In the genomic region with DNA sequence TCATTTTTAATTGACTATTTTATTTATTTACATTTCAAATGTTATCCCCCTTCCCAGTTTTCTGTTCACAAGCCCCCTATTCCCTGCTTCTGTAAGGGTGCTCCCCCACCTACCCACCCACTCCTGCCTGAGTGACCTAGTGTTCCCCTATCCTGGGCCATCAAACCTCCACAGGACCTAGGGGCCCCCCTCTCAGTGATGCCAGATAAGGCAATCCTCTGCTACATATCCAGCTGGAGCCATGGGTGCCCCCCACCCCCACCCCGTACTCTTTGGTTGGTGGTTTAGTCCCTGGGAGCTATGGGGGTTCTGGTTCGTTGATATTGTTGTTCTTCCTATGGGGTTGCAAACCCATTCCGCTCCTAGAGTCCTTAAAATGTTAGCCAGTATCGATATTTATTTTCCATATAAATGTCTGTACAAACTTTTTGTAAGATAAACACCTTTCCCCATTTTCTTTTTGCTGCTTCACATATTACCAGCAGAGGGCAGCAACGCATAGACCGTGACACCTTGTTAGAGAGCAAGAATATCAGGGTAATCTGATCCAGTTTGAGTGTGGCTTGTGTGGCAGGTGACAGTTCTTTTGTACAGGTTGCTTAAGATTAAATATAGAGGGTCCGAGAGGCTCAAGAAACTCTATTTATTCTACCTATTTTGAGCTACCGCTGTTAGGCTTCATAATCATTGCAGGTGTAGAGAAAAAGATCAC, we compare ENCODE assay signal across 8 mouse cellular contexts.
DNase-seq lines count a peak whose midpoint lies in the region; ATAC-seq and TF ChIP-seq lines count a peak whose summit lies in the region.

No protein-coding gene starts in this region.

- no peak for TF ChIP-seq CTCF in thymus, adult 2 months (IDR thresholded peaks at IDR 0.05; ENCODE audit: borderline replicate concordance, control insufficient read depth, extremely low read depth, insufficient read depth, low read length, poor library complexity)

- H3K4me3 ChIP-seq in heart, embryonic 10.5 days = no peak overlapping the region
- H3K4me3 ChIP-seq in embryonic facial prominence, embryonic 11.5 days (ENCODE audit: low read depth, low read length) = no peak overlapping the region
- no peak overlapping the region for H3K4me3 ChIP-seq in kidney, embryonic 14.5 days (ENCODE audit: low read length)
- H3K4me3 ChIP-seq in limb, embryonic 11.5 days (ENCODE audit: low read depth, low read length) = no peak overlapping the region
- no peak overlapping the region for H3K4me3 ChIP-seq in thymus, adult 2 months (ENCODE audit: control insufficient read depth, insufficient read depth, low read length)

- no peaks in the 10 kb centered on the region for H3K9me3 ChIP-seq in heart, embryonic 10.5 days
- H3K9me3 ChIP-seq in embryonic facial prominence, embryonic 11.5 days (replicated peaks; ENCODE audit: control insufficient read depth, low read length) = no peaks in the 10 kb centered on the region
- H3K9me3 ChIP-seq in kidney, embryonic 14.5 days (ENCODE audit: control insufficient read depth, low read length) = no peaks in the 10 kb centered on the region
- no peaks in the 10 kb centered on the region for H3K9me3 ChIP-seq in limb, embryonic 11.5 days (ENCODE audit: control insufficient read depth, low read length)

- 34% methylated on average over 8 of the region's 8 CpGs for WGBS in heart, embryonic 10.5 days
- 31% methylated on average over 8 of the region's 8 CpGs for WGBS in embryonic facial prominence, embryonic 11.5 days
- 28% methylated on average over 8 of the region's 8 CpGs for WGBS in kidney, embryonic 14.5 days
- WGBS in limb, embryonic 11.5 days = 30% methylated on average over 8 of the region's 8 CpGs
- 33% methylated on average over 8 of the region's 8 CpGs for WGBS in thymus, adult 2 months

- TF ChIP-seq POLR2A in thymus, adult 2 months (IDR thresholded peaks at IDR 0.05; ENCODE audit: control insufficient read depth, extremely low read depth, insufficient read depth, low read length, poor library complexity) = no peak

- H3K9ac ChIP-seq in embryonic facial prominence, embryonic 11.5 days (replicated peaks; ENCODE audit: low read length) = no peak overlapping the region
- H3K9ac ChIP-seq in kidney, embryonic 14.5 days (ENCODE audit: low read depth, low read length) = no peak overlapping the region
- no peak overlapping the region for H3K9ac ChIP-seq in limb, embryonic 11.5 days (ENCODE audit: low read length)

- peak; percentile 32 for DNase-seq in heart, postnatal 4 days
- DNase-seq in heart, embryonic 10.5 days (ENCODE audit: low spot score) = no peak
- peak; percentile 22 for DNase-seq in adrenal gland, postnatal 14 days
- DNase-seq in embryonic facial prominence, embryonic 11.5 days (ENCODE audit: low spot score) = peak; percentile 80
- DNase-seq in limb, embryonic 11.5 days (ENCODE audit: low spot score) = peak; percentile 53
- DNase-seq in retina, postnatal 1 day = peak; percentile 68
- no peak for DNase-seq in thymus, adult 2 months

- H3K36me3 ChIP-seq in heart, embryonic 10.5 days = no peaks in the 10 kb centered on the region
- H3K36me3 ChIP-seq in embryonic facial prominence, embryonic 11.5 days (replicated peaks; ENCODE audit: control insufficient read depth, insufficient read depth, low read depth, low read length) = no peaks in the 10 kb centered on the region
- no peaks in the 10 kb centered on the region for H3K36me3 ChIP-seq in kidney, embryonic 14.5 days (ENCODE audit: control insufficient read depth, insufficient read depth, low read length)
- H3K36me3 ChIP-seq in limb, embryonic 11.5 days (ENCODE audit: control insufficient read depth, insufficient read depth, low read length) = no peaks in the 10 kb centered on the region
- no peaks in the 10 kb centered on the region for H3K36me3 ChIP-seq in thymus, adult 2 months (ENCODE audit: control insufficient read depth, insufficient read depth, low read length)

- peak; percentile 70; the same call in 1 of the 2 replicates for ATAC-seq in embryonic facial prominence, embryonic 11.5 days (replicated peaks; ENCODE audit: insufficient number of reproducible peaks, low FRiP score, low TSS enrichment, low read depth)
- peak; percentile 75; the same call in 1 of the 2 replicates for ATAC-seq in kidney, embryonic 14.5 days (ENCODE audit: low FRiP score, low TSS enrichment)
- peak; percentile 57; the same call in 1 of the 2 replicates for ATAC-seq in limb, embryonic 11.5 days (ENCODE audit: insufficient number of reproducible peaks, low FRiP score, low TSS enrichment, low read depth)

- H3K27me3 ChIP-seq in heart, embryonic 10.5 days (ENCODE audit: insufficient read depth, poor library complexity, severe bottlenecking) = no peaks in the 10 kb centered on the region
- H3K27me3 ChIP-seq in embryonic facial prominence, embryonic 11.5 days (ENCODE audit: control insufficient read depth, insufficient read depth, low read length) = no peaks in the 10 kb centered on the region
- H3K27me3 ChIP-seq in kidney, embryonic 14.5 days (ENCODE audit: control insufficient read depth, insufficient read depth, low read length) = no peaks in the 10 kb centered on the region
- H3K27me3 ChIP-seq in limb, embryonic 11.5 days (ENCODE audit: control insufficient read depth, insufficient read depth, low read length) = no peaks in the 10 kb centered on the region
- H3K27me3 ChIP-seq in thymus, adult 2 months (ENCODE audit: control insufficient read depth, insufficient read depth, low read length) = no peaks in the 10 kb centered on the region

- H3K4me1 ChIP-seq in heart, embryonic 10.5 days = no peaks in the 10 kb centered on the region
- H3K4me1 ChIP-seq in embryonic facial prominence, embryonic 11.5 days (ENCODE audit: control insufficient read depth, insufficient read depth, low read length) = no peaks in the 10 kb centered on the region
- H3K4me1 ChIP-seq in kidney, embryonic 14.5 days (ENCODE audit: control insufficient read depth, insufficient read depth, low read length) = no peaks in the 10 kb centered on the region
- no peaks in the 10 kb centered on the region for H3K4me1 ChIP-seq in limb, embryonic 11.5 days (ENCODE audit: control insufficient read depth, insufficient read depth, low read length)
- no peaks in the 10 kb centered on the region for H3K4me1 ChIP-seq in thymus, adult 2 months (replicated peaks; ENCODE audit: control insufficient read depth, insufficient read depth, low read length)

- no peak overlapping the region for H3K4me2 ChIP-seq in embryonic facial prominence, embryonic 11.5 days (ENCODE audit: low read depth, low read length)
- no peak overlapping the region for H3K4me2 ChIP-seq in kidney, embryonic 14.5 days (replicated peaks; ENCODE audit: low read depth, low read length)
- no peak overlapping the region for H3K4me2 ChIP-seq in limb, embryonic 11.5 days (ENCODE audit: low read depth, severe bottlenecking)

- no peak overlapping the region for H3K27ac ChIP-seq in heart, embryonic 10.5 days
- H3K27ac ChIP-seq in embryonic facial prominence, embryonic 11.5 days (replicated peaks; ENCODE audit: low read depth, low read length) = no peak overlapping the region
- no peak overlapping the region for H3K27ac ChIP-seq in kidney, embryonic 14.5 days (ENCODE audit: low read depth, low read length)
- H3K27ac ChIP-seq in limb, embryonic 11.5 days (replicated peaks; ENCODE audit: low read depth, low read length) = no peak overlapping the region
- H3K27ac ChIP-seq in thymus, adult 2 months (ENCODE audit: control insufficient read depth, insufficient read depth, low read length) = no peak overlapping the region

Comparison
In these comparisons a context has a peak if more than half of its experiments do, and no peak if none do; other contexts are left out.
1. DNase-seq: peak in heart, postnatal 4 days (single experiment), adrenal gland, postnatal 14 days (single experiment), embryonic facial prominence, embryonic 11.5 days (single experiment), limb, embryonic 11.5 days (single experiment) and retina, postnatal 1 day (single experiment); none in heart, embryonic 10.5 days (single experiment) and thymus, adult 2 months (single experiment).
2. Peak in every context shown above with its lines, with median percentiles within 50 percentile points of each other: ATAC-seq.